Mouse (Mus musculus) thymus, postnatal 0 days (tissue): ENCODE data around the gene Olfr1196. TPM values are rescaled to one million over a fixed set of nuclear protein-coding genes. Genes with fewer than 3 reads are reported as not detected.
"Not testable (repeated sequence)": the region's sequence is repeated elsewhere in the genome, so short reads cannot be mapped to it uniquely, and the experiment has no call there.

Experiments used
- DNase-seq: peaks from one replicate; pipeline ENCODE4 v3.0.0-alpha.2; 2015; ENCODE audit warnings: low spot score
- polyA plus RNA-seq: library from polyadenylated mRNA; unstranded; fragments of >200 nt; fragmentation: Nextera tagmentation; extraction: Ambion mirVana; gene quantifications from 2 replicates; pipeline ENCODE4 v1.2.1, GENCODE M21; 2015

The Olfr1196 gene
- polyA plus RNA-seq = not detected in 2 replicates

GRCm38 (mm10) chr2:88704497-88704896 lies at the start of gene Olfr1196:
TSS of gene Olfr1196 (minus strand) at chr2:88704597.
- DNase-seq = no peak

GRCm38 (mm10) chr2:88751270-88751669 lies 46.9 kb upstream of the Olfr1196 start, which contains the start of gene Olfr1198:
TSS of gene Olfr1198 (minus strand) at chr2:88751370.
- DNase-seq = no peak

- DNase-seq = no peak
Measured at GRCm38 (mm10) chr2:88743379-88743778, 39.0 kb upstream of the Olfr1196 start.

- DNase-seq = no peak
Measured at GRCm38 (mm10) chr2:88732266-88732665, 27.9 kb upstream of the Olfr1196 start, which contains the start of gene Olfr1197. TSS of gene Olfr1197 (minus strand) at chr2:88732366.

- DNase-seq = no peak
Measured at GRCm38 (mm10) chr2:88689087-88689486, 15.3 kb downstream of the Olfr1196 start, which contains the start of gene Olfr1195. TSS of gene Olfr1195 (minus strand) at chr2:88689187.

- not testable (repeated sequence) for DNase-seq
Measured at GRCm38 (mm10) chr2:88675328-88675727, 29.1 kb downstream of the Olfr1196 start, which contains the start of gene Olfr1193. TSS of gene Olfr1193 (plus strand) at chr2:88675628.

GRCm38 (mm10) chr2:88648209-88648608 lies 56.2 kb downstream of the Olfr1196 start, which contains the start of gene Olfr1192-ps1:
TSS of gene Olfr1192-ps1 (plus strand) at chr2:88648509.
- DNase-seq = no peak

Other genes with a start within 250 kb of the Olfr1196 start
- gene Olfr1183, start 249.7 kb downstream of the Olfr1196 start, polyA plus RNA-seq = not detected in 2 replicates
- not detected in 2 replicates for gene Olfr1184, start 221.0 kb downstream of the Olfr1196 start, polyA plus RNA-seq
- not detected in 2 replicates for gene Olfr1185-ps1, start 211.3 kb downstream of the Olfr1196 start, polyA plus RNA-seq
- not detected in 2 replicates for gene Olfr1186, start 186.0 kb downstream of the Olfr1196 start, polyA plus RNA-seq
- not detected in 2 replicates for gene Olfr1188, start 147.7 kb downstream of the Olfr1196 start, polyA plus RNA-seq
- not detected in 2 replicates for gene Olfr1189, start 118.1 kb downstream of the Olfr1196 start, polyA plus RNA-seq
- not detected in 2 replicates for gene Olfr1191-ps1, start 64.1 kb downstream of the Olfr1196 start, polyA plus RNA-seq
- gene Olfr1192-ps1, start 56.1 kb downstream of the Olfr1196 start, polyA plus RNA-seq = not detected in 2 replicates
- gene Olfr1193, start 29.0 kb downstream of the Olfr1196 start, polyA plus RNA-seq = not detected in 2 replicates
- not detected in 2 replicates for gene Olfr1195, start 15.4 kb downstream of the Olfr1196 start, polyA plus RNA-seq
- gene Olfr1197, start 27.8 kb upstream of the Olfr1196 start, polyA plus RNA-seq = not detected in 2 replicates
- gene Olfr1198, start 46.8 kb upstream of the Olfr1196 start, polyA plus RNA-seq = not detected in 2 replicates
- gene Olfr1199, start 55.9 kb upstream of the Olfr1196 start, polyA plus RNA-seq = not detected in 2 replicates
- not detected in 2 replicates for gene Olfr1200, start 65.9 kb upstream of the Olfr1196 start, polyA plus RNA-seq
- gene Olfr1201, start 88.4 kb upstream of the Olfr1196 start, polyA plus RNA-seq = not detected in 2 replicates
- gene Olfr1202, start 109.9 kb upstream of the Olfr1196 start, polyA plus RNA-seq = not detected in 2 replicates
- not detected in 2 replicates for gene Olfr1205, start 125.1 kb upstream of the Olfr1196 start, polyA plus RNA-seq
- not detected in 2 replicates for gene Olfr1204, start 144.7 kb upstream of the Olfr1196 start, polyA plus RNA-seq
- gene Olfr1206, start 158.6 kb upstream of the Olfr1196 start, polyA plus RNA-seq = not detected in 2 replicates
- gene Olfr1208, start 197.7 kb upstream of the Olfr1196 start, polyA plus RNA-seq = not detected in 2 replicates
- not detected in 2 replicates for gene Olfr1209, start 210.6 kb upstream of the Olfr1196 start, polyA plus RNA-seq
- gene Olfr1211, start 233.5 kb upstream of the Olfr1196 start, polyA plus RNA-seq = not detected in 2 replicates
- gene Olfr1212, start 249.4 kb upstream of the Olfr1196 start, polyA plus RNA-seq = not detected in 2 replicates